In the genomic region with DNA sequence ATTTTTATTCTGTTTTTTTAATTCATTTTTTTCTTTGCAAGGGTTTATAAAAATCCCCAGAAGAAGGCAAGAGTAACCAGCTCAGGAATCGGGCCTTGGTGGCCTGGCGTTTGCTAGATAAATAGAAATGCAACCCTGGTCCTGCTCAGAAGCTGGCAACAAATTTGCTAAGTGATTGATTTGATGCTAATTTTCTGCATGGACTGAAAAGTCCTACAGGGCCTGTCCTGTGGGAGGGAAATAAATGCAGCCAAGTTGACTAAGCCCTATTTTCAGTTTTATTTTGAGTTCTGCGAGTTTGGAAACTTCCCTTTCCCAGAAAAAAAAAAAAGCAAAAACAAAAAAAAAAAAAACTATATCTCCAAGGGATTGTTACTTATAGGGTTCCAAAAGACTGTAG, we compare ENCODE assay signal across 24 mouse cellular contexts.
A peak's percentile ranks its signal among the peaks of the same experiment; 100 is the strongest.
DNase-seq lines count a peak whose midpoint lies in the region; TF ChIP-seq lines count a peak whose summit lies in the region.
"Had no signal": no experiment of that assay in that cellular context is flagged by ENCODE, and none has a peak within 500 bp of the region (broad histone marks: within the 10 kb centered on the region; RNA-seq: fewer than 3 reads in every experiment).

No protein-coding gene starts in this region.

- no peak for TF ChIP-seq CTCF in gastrocnemius, adult 2 months (IDR thresholded peaks at IDR 0.05)
- TF ChIP-seq CTCF in left cerebral cortex, adult 2 months (IDR thresholded peaks at IDR 0.05) = no peak

- intact Hi-C loops in gastrocnemius, adult 2 months (cut with DNase I) = no loop called here
- intact Hi-C loops in gastrocnemius, postnatal 14 days (cut with DNase I; ENCODE audit: low total_unique reads) = no loop called here
- intact Hi-C loops in left cerebral cortex, adult 2 months (cut with DNase I) = no loop called here
- intact Hi-C loops in left cerebral cortex, postnatal 36 days (cut with DNase I) = no loop called here

- no peak for DNase-seq in gastrocnemius, adult 2 months
- no peak for DNase-seq in gastrocnemius, postnatal 14 days
- DNase-seq in left cerebral cortex, adult 2 months (ENCODE audit: extremely low spot score in 1 of 2, low spot score in 2 of 2) = no peak
- no peak for DNase-seq in left cerebral cortex, postnatal 36 days (ENCODE audit: low spot score in 2 of 2)
- peak; percentile 71 for DNase-seq in adipocyte (ENCODE audit: low spot score)
- DNase-seq in thymus, postnatal 14 days = no peak
- DNase-seq: adrenal gland, postnatal 10 days; adrenal gland, postnatal 36 days; B cell, adult 2 months; cerebellum, adult 11 months; cerebellum, adult 2 months; cerebellum, adult 9-11 months; cerebellum, postnatal 25 days; forebrain, postnatal 0 days; gastrocnemius, postnatal 25 days; heart, adult 18-20 months; heart, postnatal 14 days; heart, postnatal 4 days had no signal

- H3K4me3 ChIP-seq in gastrocnemius, adult 2 months = no peak overlapping the region
- H3K4me3 ChIP-seq in left cerebral cortex, adult 2 months = no peak overlapping the region
- H3K4me3 ChIP-seq: embryonic facial prominence, embryonic 12.5 days; embryonic facial prominence, embryonic 15.5 days; heart, embryonic 10.5 days; heart, embryonic 13.5 days had no signal

- peak overlapping the region; percentile 38; the same call in 1 of the 2 replicates for H3K27ac ChIP-seq in gastrocnemius, adult 2 months
- peak overlapping the region; percentile 55 for H3K27ac ChIP-seq in left cerebral cortex, adult 2 months
- H3K27ac ChIP-seq: embryonic facial prominence, embryonic 12.5 days; embryonic facial prominence, embryonic 15.5 days; heart, embryonic 10.5 days; heart, embryonic 13.5 days; hindbrain, embryonic 14.5 days; hindbrain, postnatal 0 days had no signal
